Mouse (Mus musculus) spleen, adult 2 months (tissue): ENCODE results near the gene Prrx1. TPM values are rescaled to one million over a fixed set of nuclear protein-coding genes. Genes with fewer than 3 reads are reported as not detected.
A peak's percentile ranks its signal among the peaks of the same experiment; 100 is the strongest.

Source experiments
- DNase-seq, 2 experiments: peaks; one replicate each; pipeline versions ENCODE4 v3.0.0 to v3.0.0-alpha.2; 2012 to 2021; ENCODE audit warnings: low spot score in 2 of 2, low read depth in 1 of 2
- H3K27ac ChIP-seq: fragments of 200-500 bp; 2 replicates; pipeline ENCODE4 v1.5.1; 2012; ENCODE audit warnings: low read length, inconsistent platforms; ENCODE audit not compliant: insufficient read depth
- H3K27me3 ChIP-seq: fragments of 200-500 bp; 2 replicates; pipeline ENCODE4 v1.6.1; 2012; ENCODE audit warnings: mild to moderate bottlenecking, moderate library complexity, low read length, inconsistent platforms; ENCODE audit not compliant: control insufficient read depth, insufficient read depth
- H3K36me3 ChIP-seq: fragments of 200-500 bp; 2 replicates; pipeline ENCODE4 v1.6.1; 2012; ENCODE audit warnings: mild to moderate bottlenecking, low read length, inconsistent platforms; ENCODE audit not compliant: control insufficient read depth, insufficient read depth
- H3K4me1 ChIP-seq: fragments of 200-500 bp; 2 replicates; pipeline ENCODE4 v1.6.1; 2011; ENCODE audit warnings: inconsistent platforms; ENCODE audit not compliant: control insufficient read depth, insufficient read depth, insufficient read length
- H3K4me3 ChIP-seq: fragments of 200-500 bp; 2 replicates; pipeline ENCODE4 v1.5.1; 2011; ENCODE audit warnings: mild to moderate bottlenecking, inconsistent platforms; ENCODE audit not compliant: insufficient read depth, insufficient read length; ENCODE audit errors: extremely low read depth
- CTCF ChIP-seq: fragments of 200-500 bp; IDR thresholded peaks from 2 replicates; pipeline ENCODE4 v1.5.1; 2011; ENCODE audit warnings: mild to moderate bottlenecking, inconsistent platforms; ENCODE audit not compliant: insufficient read depth, insufficient read length, insufficient replicate concordance; ENCODE audit errors: extremely low read depth
- POLR2A ChIP-seq: fragments of 200-500 bp; IDR thresholded peaks from 2 replicates; pipeline ENCODE4 v1.6.1; 2011; ENCODE audit warnings: low read depth, low read length, inconsistent platforms
- WGBS: fragments of 180-500 bp; shearing (Covaris S2); methylation state at CpG from one replicate; pipeline ENCODE4 v1.1.7; 2018; 5-methylcytosine and 5-hydroxymethylcytosine counted together
- polyA plus RNA-seq: library from polyadenylated mRNA; depleted of rRNA; stranded (reverse); fragments of >200 nt; gene quantifications from 2 replicates; pipeline ENCODE4 v1.2.3, GENCODE M21; 2012; rRNA removed

The Prrx1 gene
- 1.6 and 1.7 TPM in 2 replicates for polyA plus RNA-seq

GRCm38 (mm10) chr1:163313101-163313773 lies at the start of gene Prrx1:
TSS of gene Prrx1 (minus strand) at chr1:163313710.
- DNase-seq = no peak
- Histone ChIP-seq H3K27me3 (peaks cover 22% of the 10 kb centered on the region), H3K4me1 (no peaks in the 10 kb centered on the region), H3K27ac (no peak within 1 kb of the TSS), H3K4me3 (peak within 1 kb of the TSS; percentile 10), H3K36me3 (no peaks in the 10 kb centered on the region)
- TF ChIP-seq POLR2A (no peak), CTCF (no peak)
- 7% methylated on average over 17 of the region's 17 CpGs for WGBS

- no peak for DNase-seq
These were observed 48.7 kb upstream of the Prrx1 start for GRCm38 (mm10) chr1:163362202-163362601.

GRCm38 (mm10) chr1:163361376-163361775 lies 47.9 kb upstream of the Prrx1 start:
- Histone ChIP-seq H3K27me3 (no peaks in the 10 kb centered on the region), H3K36me3 (no peaks in the 10 kb centered on the region), H3K4me1 (no peaks in the 10 kb centered on the region), H3K27ac (no peak overlapping the region), H3K4me3 (no peak overlapping the region)
- no peak for DNase-seq
- WGBS = 90% methylated on average over 5 of the region's 5 CpGs
- TF ChIP-seq CTCF (no peak), POLR2A (no peak)

More at GRCm38 (mm10) chr1:163362202-163362601, 48.7 kb upstream of the Prrx1 start:
- no peak for TF ChIP-seq POLR2A
- no peak for TF ChIP-seq CTCF
- H3K36me3 ChIP-seq = no peaks in the 10 kb centered on the region
- H3K27ac ChIP-seq = no peak overlapping the region
- WGBS = 79% methylated on average over 8 of the region's 8 CpGs
- no peaks in the 10 kb centered on the region for H3K4me1 ChIP-seq
- H3K27me3 ChIP-seq = no peaks in the 10 kb centered on the region
- H3K4me3 ChIP-seq = no peak overlapping the region

- no peak overlapping the region for H3K4me3 ChIP-seq
- no peak overlapping the region for H3K27ac ChIP-seq
- DNase-seq = no peak
- WGBS = 84% methylated on average over 6 of the region's 6 CpGs
- no peak for TF ChIP-seq POLR2A
- TF ChIP-seq CTCF = no peak
- H3K4me1 ChIP-seq = no peaks in the 10 kb centered on the region
- no peaks in the 10 kb centered on the region for H3K36me3 ChIP-seq
- no peaks in the 10 kb centered on the region for H3K27me3 ChIP-seq
These were observed 47.3 kb upstream of the Prrx1 start for GRCm38 (mm10) chr1:163360796-163361195.

- no peaks in the 10 kb centered on the region for H3K27me3 ChIP-seq
- no peak overlapping the region for H3K27ac ChIP-seq
- no peak for TF ChIP-seq POLR2A
- TF ChIP-seq CTCF = no peak
- 90% methylated on average over 3 of the region's 3 CpGs for WGBS
- H3K4me1 ChIP-seq = no peaks in the 10 kb centered on the region
- H3K4me3 ChIP-seq = no peak overlapping the region
- no peaks in the 10 kb centered on the region for H3K36me3 ChIP-seq
- DNase-seq = no peak
These were observed 46.0 kb upstream of the Prrx1 start for GRCm38 (mm10) chr1:163359521-163359920.

- Histone ChIP-seq H3K4me1 (no peaks in the 10 kb centered on the region), H3K27me3 (no peaks in the 10 kb centered on the region), H3K36me3 (no peaks in the 10 kb centered on the region), H3K27ac (no peak overlapping the region), H3K4me3 (no peak overlapping the region)
- DNase-seq = no peak
- WGBS = 79% methylated on average over 7 of the region's 7 CpGs
- TF ChIP-seq CTCF (no peak), POLR2A (no peak)
These were observed 44.7 kb upstream of the Prrx1 start for GRCm38 (mm10) chr1:163358165-163358564.

GRCm38 (mm10) chr1:163357733-163358132 lies 44.2 kb upstream of the Prrx1 start:
- 65% methylated on average over 6 of the region's 6 CpGs for WGBS
- TF ChIP-seq CTCF (no peak), POLR2A (no peak)
- Histone ChIP-seq H3K27me3 (no peaks in the 10 kb centered on the region), H3K36me3 (no peaks in the 10 kb centered on the region), H3K4me1 (no peaks in the 10 kb centered on the region), H3K4me3 (no peak overlapping the region), H3K27ac (no peak overlapping the region)
- DNase-seq = no peak
